Mouse (Mus musculus) gastrocnemius, adult 8-10 months (tissue): ENCODE measurements around the gene Agtrap. TPM values are rescaled to one million over a fixed set of nuclear protein-coding genes. Genes with fewer than 3 reads are reported as not detected.

Source experiments
- total RNA-seq, 4 experiments: library from RNA; stranded (reverse); gene quantifications; 2 replicates each; pipeline ENCODE4 v1.2.4; 2022

Agtrap gene
- total RNA-seq, 4 experiments from 2014 or later: 11.8 to 15.2 (median 13.8) TPM

Other genes with a start within 250 kb of the Agtrap start
- gene Zfp933, start 239.7 kb downstream of the Agtrap start, total RNA-seq: 10 to 100 TPM; 10.2 to 11.5 (median 10.5) TPM
- gene Miip, start 219.2 kb downstream of the Agtrap start, total RNA-seq: 1 to 10 TPM; 3.6 to 5.1 (median 4.8) TPM
- gene Fv1, start 219.1 kb downstream of the Agtrap start, total RNA-seq: 1 to 10 TPM; 5.1 to 9.2 (median 6.7) TPM
- 100 to 1,000 TPM; 389 to 516 (median 444) TPM for gene Mfn2, start 183.3 kb downstream of the Agtrap start, total RNA-seq
- gene Plod1, start 151.3 kb downstream of the Agtrap start, total RNA-seq: 10 to 100 TPM; 14.7 to 17.0 (median 15.5) TPM
- 10 to 100 TPM; 19.8 to 21.4 (median 20.5) TPM for gene 2510039O18Rik, start 147.1 kb downstream of the Agtrap start, total RNA-seq
- not detected for gene Nppb, start 102.2 kb downstream of the Agtrap start, total RNA-seq
- under 1 TPM in 3 of 4 experiments, not detected in 1; 0.34 to 0.46 (median 0.39) TPM for gene Nppa, start 87.3 kb downstream of the Agtrap start, total RNA-seq
- 1 to 10 TPM; 4.1 to 5.3 (median 4.7) TPM for gene Clcn6, start 49.2 kb downstream of the Agtrap start, total RNA-seq
- 1 to 10 TPM; 4.8 to 7.0 (median 6.3) TPM for gene Mthfr, start 49.0 kb downstream of the Agtrap start, total RNA-seq
- 10 to 100 TPM; 11.6 to 19.1 (median 15.1) TPM for gene Mad2l2, start 42.4 kb upstream of the Agtrap start, total RNA-seq
- not detected for gene Draxin, start 42.7 kb upstream of the Agtrap start, total RNA-seq
- gene Fbxo6, start 64.1 kb upstream of the Agtrap start, total RNA-seq: 10 to 100 TPM; 44.3 to 53.2 (median 47.5) TPM
- 10 to 100 TPM in 1 of 4 experiments, 1 to 10 TPM in 3; 7.3 to 11.0 (median 8.3) TPM for gene Fbxo44, start 72.5 kb upstream of the Agtrap start, total RNA-seq
- under 1 TPM in 3 of 4 experiments, not detected in 1; 0.36 to 0.67 (median 0.48) TPM for gene Fbxo2, start 72.6 kb upstream of the Agtrap start, total RNA-seq
- gene Disp3, start 199.9 kb upstream of the Agtrap start, total RNA-seq: under 1 TPM in 2 of 4 experiments, not detected in 2; 0.10 to 0.11 TPM